Mouse (Mus musculus): ENCODE measurements around the gene Wfdc9. TPM values are rescaled to one million over a fixed set of nuclear protein-coding genes. Genes with fewer than 3 reads are reported as not detected.

Gene Wfdc9
- total and polyA plus RNA-seq, 3 experiments: not detected

- H3K27ac ChIP-seq (ENCODE audit: insufficient read depth, low read depth): no peak overlapping the region
- peaks cover 0 to 2% of the 10 kb centered on the region in 2 experiments; a peak in 2 of 4 replicates for H3K4me1 ChIP-seq (ENCODE audit: control insufficient read depth in 1 of 2, insufficient read depth in 2 of 2)
- H3K4me2 ChIP-seq (ENCODE audit: insufficient read depth, low read depth, poor library complexity, severe bottlenecking): no peak overlapping the region
- H3K9me3 ChIP-seq (replicated peaks; ENCODE audit: low read length): no peaks in the 10 kb centered on the region
- dilution Hi-C loops (cut with MboI; ENCODE audit: extremely low pct_ligation_motif_present, extremely low pct_unique_long_range_greater_than_20kb, low sequenced_read_pairs) (no loop called here), in situ Hi-C loops (cut with MboI; ENCODE audit: low pct_ligation_motif_present, low pct_unique_long_range_greater_than_20kb, low sequenced_read_pairs) (no loop called here)
- TF ChIP-seq CTCF (conservative IDR thresholded peaks at IDR 0.05 in 1 of 2, IDR thresholded peaks at IDR 0.05 in 1 of 2; ENCODE audit: low read depth in 2 of 2, low read length in 2 of 2) (peak in 1 of 2 experiments; percentile 42; a peak in 2 of 4 replicates), NELFE (IDR thresholded peaks at IDR 0.05; ENCODE audit: low read depth, low read length) (no peak), SMC3 (IDR thresholded peaks at IDR 0.05; ENCODE audit: low read depth, low read length) (peak; percentile 30), RAD21 (IDR thresholded peaks at IDR 0.05; ENCODE audit: low read depth, low read length) (peak; percentile 2; the same call in 1 of the 2 replicates)
- H3K4me3 ChIP-seq (replicated peaks in 1 of 3; ENCODE audit: low read depth in 2 of 3, low read length in 2 of 3, poor library complexity in 1 of 3): no peak overlapping the region
- no peaks in the 10 kb centered on the region for H3K36me3 ChIP-seq (replicated peaks in 1 of 2; ENCODE audit: control insufficient read depth in 1 of 2, insufficient read depth in 1 of 2, low read length in 1 of 2)
- no peaks in the 10 kb centered on the region for H3K79me2 ChIP-seq (replicated peaks; ENCODE audit: control insufficient read depth, extremely low read depth, insufficient read depth, poor library complexity, severe bottlenecking)
- DNase-seq (ENCODE audit: extremely low read depth): no peak
- H3K27me3 ChIP-seq (replicated peaks): peaks cover 79% of the 10 kb centered on the region
- H3K9ac ChIP-seq (ENCODE audit: insufficient read depth, low read depth): no peak overlapping the region
These were observed 34.6 kb downstream of the Wfdc9 start for GRCm38 (mm10) chr2:164621775-164622174.

GRCm38 (mm10) chr2:164619050-164619449 lies 37.3 kb downstream of the Wfdc9 start:
- no peaks in the 10 kb centered on the region for H3K36me3 ChIP-seq (replicated peaks in 1 of 2; ENCODE audit: control insufficient read depth in 1 of 2, insufficient read depth in 1 of 2, low read length in 1 of 2)
- H3K4me2 ChIP-seq (ENCODE audit: insufficient read depth, low read depth, poor library complexity, severe bottlenecking): no peak overlapping the region
- H3K9ac ChIP-seq (ENCODE audit: insufficient read depth, low read depth): no peak overlapping the region
- H3K79me2 ChIP-seq (replicated peaks; ENCODE audit: control insufficient read depth, extremely low read depth, insufficient read depth, poor library complexity, severe bottlenecking): no peaks in the 10 kb centered on the region
- H3K27me3 ChIP-seq (replicated peaks): peaks cover 70% of the 10 kb centered on the region
- H3K4me3 ChIP-seq (replicated peaks in 1 of 3; ENCODE audit: low read depth in 2 of 3, low read length in 2 of 3, poor library complexity in 1 of 3): no peak overlapping the region
- no peak overlapping the region for H3K27ac ChIP-seq (ENCODE audit: insufficient read depth, low read depth)
- dilution Hi-C loops (cut with MboI; ENCODE audit: extremely low pct_ligation_motif_present, extremely low pct_unique_long_range_greater_than_20kb, low sequenced_read_pairs) (no loop called here), in situ Hi-C loops (cut with MboI; ENCODE audit: low pct_ligation_motif_present, low pct_unique_long_range_greater_than_20kb, low sequenced_read_pairs) (no loop called here)
- H3K4me1 ChIP-seq (ENCODE audit: control insufficient read depth in 1 of 2, insufficient read depth in 2 of 2): peaks cover 0 to 2% of the 10 kb centered on the region in 2 experiments; a peak in 2 of 4 replicates
- H3K9me3 ChIP-seq (replicated peaks; ENCODE audit: low read length): no peaks in the 10 kb centered on the region
- DNase-seq (ENCODE audit: extremely low read depth): no peak
- TF ChIP-seq RCOR1 (conservative IDR thresholded peaks at IDR 0.05; ENCODE audit: low read depth, low read length) (no peak), NELFE (IDR thresholded peaks at IDR 0.05; ENCODE audit: low read depth, low read length) (no peak), E2F4 (IDR thresholded peaks at IDR 0.05; ENCODE audit: insufficient replicate concordance, low read depth, low read length) (no peak), ELF1 (IDR thresholded peaks at IDR 0.05; ENCODE audit: low read depth, low read length) (no peak), ZMIZ1 (IDR thresholded peaks at IDR 0.05; ENCODE audit: low read depth, low read length) (no peak), BHLHE40 (IDR thresholded peaks at IDR 0.05; ENCODE audit: low read depth, low read length) (no peak), MAFK (IDR thresholded peaks at IDR 0.05; ENCODE audit: insufficient replicate concordance, low read length) (no peak), ETS1 (conservative IDR thresholded peaks at IDR 0.05; ENCODE audit: low read depth, low read length) (no peak), UBTF (IDR thresholded peaks at IDR 0.05; ENCODE audit: low read depth, low read length) (no peak), EP300 (IDR thresholded peaks at IDR 0.05; ENCODE audit: low read length) (no peak), USF1 (IDR thresholded peaks at IDR 0.05; ENCODE audit: low read depth, low read length) (no peak), TCF12 (IDR thresholded peaks at IDR 0.05; ENCODE audit: low read depth, low read length) (no peak), GABPA (IDR thresholded peaks at IDR 0.05; ENCODE audit: insufficient replicate concordance, low read depth, low read length) (no peak), MYC (IDR thresholded peaks at IDR 0.05; ENCODE audit: low read depth, low read length) (no peak), PAX5 (IDR thresholded peaks at IDR 0.05; ENCODE audit: low read length) (no peak), HCFC1 (IDR thresholded peaks at IDR 0.05; ENCODE audit: low read depth, low read length) (no peak), TBP (conservative IDR thresholded peaks at IDR 0.05; ENCODE audit: low read depth, low read length) (no peak), MXI1 (IDR thresholded peaks at IDR 0.05; ENCODE audit: low read depth, low read length) (no peak), POLR2A (IDR thresholded peaks at IDR 0.05; ENCODE audit: low read depth, low read length) (no peak), ZKSCAN1 (IDR thresholded peaks at IDR 0.05; ENCODE audit: borderline replicate concordance, low read depth, low read length) (no peak)

Data from CH12.LX (cell line).